Mouse (Mus musculus): ENCODE results near the gene Kcnd1. TPM values are rescaled to one million over a fixed set of nuclear protein-coding genes. Genes with fewer than 3 reads are reported as not detected.
"Not testable (repeated sequence)": the region's sequence is repeated elsewhere in the genome, so short reads cannot be mapped to it uniquely, and the experiment has no call there.

Gene Kcnd1
- total and polyA plus RNA-seq, 2 experiments from 2014 or later: 3.1 to 5.9 TPM

- Histone ChIP-seq H3K36me3 (ENCODE audit: insufficient read depth, low read length) (no peaks in the 10 kb centered on the region), H3K4me2 (ENCODE audit: low read depth, low read length) (no peak overlapping the region), H3K9ac (replicated peaks; ENCODE audit: low read length) (no peak overlapping the region), H3K4me1 (ENCODE audit: insufficient read depth, low read length) (no peaks in the 10 kb centered on the region), H3K4me3 (ENCODE audit: low read length) (no peak overlapping the region), H3K9me3 (ENCODE audit: low read length) (no peaks in the 10 kb centered on the region), H3K27ac (no peak overlapping the region), H3K27me3 (ENCODE audit: insufficient read depth, low read length) (no peaks in the 10 kb centered on the region)
- WGBS: 76% methylated on average over 4 of the region's 4 CpGs
- ATAC-seq (no peak), DNase-seq (ENCODE audit: low spot score) (no peak)
- TF ChIP-seq CTCF (IDR thresholded peaks at IDR 0.05; ENCODE audit: low read depth): no peak
Measured at GRCm38 (mm10) chrX:7782603-7783092, 39.4 kb upstream of the Kcnd1 start.

- peak within 1 kb of the TSS; percentile 67; the same call in 1 of the 2 replicates for H3K27ac ChIP-seq
- H3K27me3 ChIP-seq (ENCODE audit: insufficient read depth, low read length): no peaks in the 10 kb centered on the region
- H3K4me1 ChIP-seq (ENCODE audit: insufficient read depth, low read length): no peaks in the 10 kb centered on the region
- WGBS: 27% methylated on average over 24 of the region's 24 CpGs
- no peaks in the 10 kb centered on the region for H3K9me3 ChIP-seq (ENCODE audit: low read length)
- TF ChIP-seq CTCF (IDR thresholded peaks at IDR 0.05; ENCODE audit: low read depth): no peak
- peak within 1 kb of the TSS; percentile 51 for H3K4me3 ChIP-seq (ENCODE audit: low read length)
- peak within 1 kb of the TSS; percentile 57 for H3K4me2 ChIP-seq (ENCODE audit: low read depth, low read length)
- H3K36me3 ChIP-seq (ENCODE audit: insufficient read depth, low read length): no peaks in the 10 kb centered on the region
- peak; percentile 91 for DNase-seq (ENCODE audit: low spot score)
- H3K9ac ChIP-seq (replicated peaks; ENCODE audit: low read length): peak within 1 kb of the TSS; percentile 59
- peak; percentile 93 for ATAC-seq
Measured at GRCm38 (mm10) chrX:7789542-7790136, 32.5 kb upstream of the Kcnd1 start, which contains the start of gene Gripap1. Gene Gripap1, plus strand, starts transcription at chrX:7789765.

- H3K27me3 ChIP-seq (ENCODE audit: insufficient read depth, low read length): no peaks in the 10 kb centered on the region
- H3K4me2 ChIP-seq (ENCODE audit: low read depth, low read length): peak overlapping the region; percentile 57
- peak overlapping the region; percentile 51 for H3K4me3 ChIP-seq (ENCODE audit: low read length)
- DNase-seq (ENCODE audit: low spot score): peak; percentile 16
- H3K9me3 ChIP-seq (ENCODE audit: low read length): no peaks in the 10 kb centered on the region
- TF ChIP-seq CTCF (IDR thresholded peaks at IDR 0.05; ENCODE audit: low read depth): no peak
- peak; percentile 39 for ATAC-seq
- peak overlapping the region; percentile 59 for H3K9ac ChIP-seq (replicated peaks; ENCODE audit: low read length)
- no peaks in the 10 kb centered on the region for H3K36me3 ChIP-seq (ENCODE audit: insufficient read depth, low read length)
- WGBS: 33% methylated on average over 5 of the region's 5 CpGs
- H3K4me1 ChIP-seq (ENCODE audit: insufficient read depth, low read length): no peaks in the 10 kb centered on the region
- peak overlapping the region; percentile 67; the same call in 1 of the 2 replicates for H3K27ac ChIP-seq
Measured at GRCm38 (mm10) chrX:7790309-7790708, 31.8 kb upstream of the Kcnd1 start.

GRCm38 (mm10) chrX:7793361-7793760 lies 28.7 kb upstream of the Kcnd1 start:
- H3K36me3 ChIP-seq (ENCODE audit: insufficient read depth, low read length): no peaks in the 10 kb centered on the region
- H3K27ac ChIP-seq: no peak overlapping the region
- no peaks in the 10 kb centered on the region for H3K27me3 ChIP-seq (ENCODE audit: insufficient read depth, low read length)
- H3K4me3 ChIP-seq (ENCODE audit: low read length): no peak overlapping the region
- DNase-seq (ENCODE audit: low spot score) (peak; percentile 45), ATAC-seq (no peak)
- H3K9ac ChIP-seq (replicated peaks; ENCODE audit: low read length): no peak overlapping the region
- H3K4me1 ChIP-seq (ENCODE audit: insufficient read depth, low read length): no peaks in the 10 kb centered on the region
- WGBS: 54% methylated on average over 3 of the region's 3 CpGs
- H3K9me3 ChIP-seq (ENCODE audit: low read length): no peaks in the 10 kb centered on the region
- TF ChIP-seq CTCF (IDR thresholded peaks at IDR 0.05; ENCODE audit: low read depth): peak; percentile 59
- no peak overlapping the region for H3K4me2 ChIP-seq (ENCODE audit: low read depth, low read length)

GRCm38 (mm10) chrX:7795016-7795415 lies 27.1 kb upstream of the Kcnd1 start:
- no peaks in the 10 kb centered on the region for H3K9me3 ChIP-seq (ENCODE audit: low read length)
- ATAC-seq (no peak), DNase-seq (ENCODE audit: low spot score) (no peak)
- no peak for TF ChIP-seq CTCF (IDR thresholded peaks at IDR 0.05; ENCODE audit: low read depth)
- H3K4me3 ChIP-seq (ENCODE audit: low read length): no peak overlapping the region
- WGBS: 36% methylated on average over 7 of the region's 7 CpGs
- H3K4me1 ChIP-seq (ENCODE audit: insufficient read depth, low read length): no peaks in the 10 kb centered on the region
- H3K36me3 ChIP-seq (ENCODE audit: insufficient read depth, low read length): 0 out of 2 replicates have a peak, but pooled peaks cover 5% of the 10 kb centered on the region
- no peak overlapping the region for H3K9ac ChIP-seq (replicated peaks; ENCODE audit: low read length)
- no peak overlapping the region for H3K4me2 ChIP-seq (ENCODE audit: low read depth, low read length)
- no peak overlapping the region for H3K27ac ChIP-seq
- H3K27me3 ChIP-seq (ENCODE audit: insufficient read depth, low read length): no peaks in the 10 kb centered on the region

GRCm38 (mm10) chrX:7797327-7797726 lies 24.8 kb upstream of the Kcnd1 start:
- 83% methylated on average over 3 of the region's 3 CpGs for WGBS
- no peaks in the 10 kb centered on the region for H3K9me3 ChIP-seq (ENCODE audit: low read length)
- no peak overlapping the region for H3K4me2 ChIP-seq (ENCODE audit: low read depth, low read length)
- no peak overlapping the region for H3K27ac ChIP-seq
- ATAC-seq (no peak), DNase-seq (ENCODE audit: low spot score) (no peak)
- H3K9ac ChIP-seq (replicated peaks; ENCODE audit: low read length): no peak overlapping the region
- H3K36me3 ChIP-seq (ENCODE audit: insufficient read depth, low read length): 0 out of 2 replicates have a peak, but pooled peaks cover 8% of the 10 kb centered on the region
- TF ChIP-seq CTCF (IDR thresholded peaks at IDR 0.05; ENCODE audit: low read depth): no peak
- no peak overlapping the region for H3K4me3 ChIP-seq (ENCODE audit: low read length)
- no peaks in the 10 kb centered on the region for H3K4me1 ChIP-seq (ENCODE audit: insufficient read depth, low read length)
- H3K27me3 ChIP-seq (ENCODE audit: insufficient read depth, low read length): no peaks in the 10 kb centered on the region

- H3K36me3 ChIP-seq (ENCODE audit: insufficient read depth, low read length); H3K9me3 ChIP-seq (ENCODE audit: low read length); H3K9ac ChIP-seq (replicated peaks; ENCODE audit: low read length); H3K27me3 ChIP-seq (ENCODE audit: insufficient read depth, low read length); H3K4me1 ChIP-seq (ENCODE audit: insufficient read depth, low read length); H3K27ac ChIP-seq; ATAC-seq; DNase-seq (ENCODE audit: low spot score); H3K4me3 ChIP-seq (ENCODE audit: low read length); H3K4me2 ChIP-seq (ENCODE audit: low read depth, low read length): not testable (repeated sequence)
- WGBS: 86% methylated on average over 2 of the region's 2 CpGs
Measured at GRCm38 (mm10) chrX:7802157-7802556, 19.9 kb upstream of the Kcnd1 start.

Data from hindbrain, postnatal 0 days (tissue).